Mouse (Mus musculus) limb, embryonic 10.5 days (tissue): Measurements from ENCODE around the gene Vps36. TPM values are rescaled to one million over a fixed set of nuclear protein-coding genes. Genes with fewer than 3 reads are reported as not detected.

ENCODE experiments used
- DNase-seq: peaks from one replicate; pipeline ENCODE4 v3.0.0-alpha.2; 2017; ENCODE audit warnings: low spot score
- H3K27ac ChIP-seq: fragments of 300-500 bp; sonication (generic); 2 replicates; pipeline ENCODE4 v1.5.1; 2016; ENCODE audit warnings: mild to moderate bottlenecking
- H3K27me3 ChIP-seq: fragments of 300-500 bp; sonication (generic); 2 replicates; pipeline ENCODE4 v1.6.1; 2016; ENCODE audit warnings: low read depth, mild to moderate bottlenecking; ENCODE audit not compliant: poor library complexity, severe bottlenecking
- H3K36me3 ChIP-seq: fragments of 300-500 bp; sonication (generic); 2 replicates; pipeline ENCODE4 v1.6.1; 2016; ENCODE audit warnings: mild to moderate bottlenecking, moderate library complexity
- H3K4me1 ChIP-seq: fragments of 300-500 bp; sonication (generic); 2 replicates; pipeline ENCODE4 v1.6.1; 2016
- H3K4me3 ChIP-seq: fragments of 300-500 bp; sonication (generic); 2 replicates; pipeline ENCODE4 v1.5.1; 2016; ENCODE audit warnings: mild to moderate bottlenecking, moderate library complexity
- H3K9me3 ChIP-seq: fragments of 300-500 bp; sonication (generic); replicated peaks from 2 replicates; pipeline ENCODE4 v1.6.1; 2016; ENCODE audit warnings: mild to moderate bottlenecking
- WGBS: fragments of 180-500 bp; shearing (Covaris S2); methylation state at CpG from one replicate; pipeline ENCODE4 v1.1.7; 2016; 5-methylcytosine and 5-hydroxymethylcytosine counted together
- polyA plus RNA-seq: library from polyadenylated mRNA; unstranded; fragments of >200 nt; fragmentation: Nextera tagmentation; extraction: Ambion mirVana; gene quantifications from 2 replicates; pipeline ENCODE4 v1.2.1, GENCODE M21; 2016

Vps36 gene
- polyA plus RNA-seq, 1 experiment from 2014 or later, result 38.6 TPM

- Histone ChIP-seq H3K36me3 (peaks cover 60% of the 10 kb centered on the region), H3K27me3 (no peaks in the 10 kb centered on the region)
Observed at GRCm38 (mm10) chr8:22169167-22169566, 23.4 kb upstream of the Vps36 start.

GRCm38 (mm10) chr8:22175966-22176365 is 16.6 kb upstream of the Vps36 start:
- Histone ChIP-seq H3K9me3 (no peaks in the 10 kb centered on the region), H3K36me3 (peaks cover 72% of the 10 kb centered on the region), H3K4me1 (no peaks in the 10 kb centered on the region), H3K27ac (no peak overlapping the region), H3K27me3 (no peaks in the 10 kb centered on the region), H3K4me3 (no peak overlapping the region)
- no peak for DNase-seq
- 99% methylated on average over 7 of the region's 7 CpGs for WGBS

More at GRCm38 (mm10) chr8:22169167-22169566, 23.4 kb upstream of the Vps36 start:
- Histone ChIP-seq H3K4me1 (peaks cover 14% of the 10 kb centered on the region), H3K27ac (no peak overlapping the region), H3K9me3 (no peaks in the 10 kb centered on the region), H3K4me3 (no peak overlapping the region)
- DNase-seq, result no peak
- 94% methylated on average over 5 of the region's 5 CpGs for WGBS

GRCm38 (mm10) chr8:22184884-22185283 is 7.7 kb upstream of the Vps36 start:
- 0% methylated on average over 3 of the region's 3 CpGs for WGBS
- Histone ChIP-seq H3K4me3 (peak overlapping the region; percentile 83), H3K4me1 (peaks cover 14% of the 10 kb centered on the region), H3K36me3 (peaks cover 4% of the 10 kb centered on the region; the same call in 1 of the 2 replicates), H3K27ac (peak overlapping the region; percentile 97), H3K27me3 (no peaks in the 10 kb centered on the region), H3K9me3 (no peaks in the 10 kb centered on the region)
- no peak for DNase-seq

GRCm38 (mm10) chr8:22185431-22186397 is 6.9 kb upstream of the Vps36 start, which contains the start of gene Ckap2:
TSS of gene Ckap2 (minus strand) at chr8:22185819.
- peaks cover 14% of the 10 kb centered on the region for H3K4me1 ChIP-seq
- no peaks in the 10 kb centered on the region for H3K27me3 ChIP-seq
- WGBS, result 4% methylated on average over 63 of the region's 63 CpGs

GRCm38 (mm10) chr8:22193432-22194010 is 912 bp downstream of the Vps36 start:
- Histone ChIP-seq H3K4me1 (peaks cover 12% of the 10 kb centered on the region), H3K9me3 (no peaks in the 10 kb centered on the region), H3K36me3 (0 out of 2 replicates have a peak, but pooled peaks cover 5% of the 10 kb centered on the region), H3K4me3 (peak overlapping the region; percentile 84), H3K27ac (peak overlapping the region; percentile 98), H3K27me3 (no peaks in the 10 kb centered on the region)
- 15% methylated on average over 12 of the region's 12 CpGs for WGBS
- DNase-seq, result no peak

More at GRCm38 (mm10) chr8:22185431-22186397, 6.9 kb upstream of the Vps36 start, which contains the start of gene Ckap2:
- H3K36me3 ChIP-seq, result no peaks in the 10 kb centered on the region
- H3K4me3 ChIP-seq, result peak within 1 kb of the TSS; percentile 83
- H3K27ac ChIP-seq, result peak within 1 kb of the TSS; percentile 97
- H3K9me3 ChIP-seq, result no peaks in the 10 kb centered on the region
- DNase-seq, result peak; percentile 96

GRCm38 (mm10) chr8:22197914-22198313 is 5.3 kb downstream of the Vps36 start:
- 92% methylated on average over 6 of the region's 6 CpGs for WGBS
- H3K4me1 ChIP-seq, result peaks cover 12% of the 10 kb centered on the region
- H3K36me3 ChIP-seq, result peaks cover 37% of the 10 kb centered on the region
- no peak overlapping the region for H3K4me3 ChIP-seq
- no peak for DNase-seq
- H3K27ac ChIP-seq, result no peak overlapping the region
- no peaks in the 10 kb centered on the region for H3K27me3 ChIP-seq
- no peaks in the 10 kb centered on the region for H3K9me3 ChIP-seq

GRCm38 (mm10) chr8:22199481-22199880 is 6.9 kb downstream of the Vps36 start:
- peaks cover 2% of the 10 kb centered on the region; the same call in 1 of the 2 replicates for H3K4me1 ChIP-seq
- no peak for DNase-seq
- 96% methylated on average over 8 of the region's 8 CpGs for WGBS

GRCm38 (mm10) chr8:22207535-22207934 is 14.9 kb downstream of the Vps36 start:
- Histone ChIP-seq H3K27me3 (no peaks in the 10 kb centered on the region), H3K27ac (no peak overlapping the region), H3K4me1 (no peaks in the 10 kb centered on the region), H3K4me3 (no peak overlapping the region), H3K9me3 (no peaks in the 10 kb centered on the region), H3K36me3 (peaks cover 54% of the 10 kb centered on the region)
- DNase-seq, result no peak
- WGBS, result 82% methylated on average over 4 of the region's 4 CpGs

More at GRCm38 (mm10) chr8:22199481-22199880, 6.9 kb downstream of the Vps36 start:
- no peaks in the 10 kb centered on the region for H3K9me3 ChIP-seq
- no peaks in the 10 kb centered on the region for H3K27me3 ChIP-seq
- H3K27ac ChIP-seq, result no peak overlapping the region
- peaks cover 40% of the 10 kb centered on the region for H3K36me3 ChIP-seq
- H3K4me3 ChIP-seq, result no peak overlapping the region

- WGBS, result 59% methylated on average over 5 of the region's 5 CpGs
- Histone ChIP-seq H3K27ac (no peak overlapping the region), H3K9me3 (no peaks in the 10 kb centered on the region), H3K36me3 (peaks cover 58% of the 10 kb centered on the region), H3K4me3 (no peak overlapping the region), H3K27me3 (no peaks in the 10 kb centered on the region), H3K4me1 (no peaks in the 10 kb centered on the region)
- no peak for DNase-seq
Observed at GRCm38 (mm10) chr8:22209012-22209411, 16.4 kb downstream of the Vps36 start.

GRCm38 (mm10) chr8:22214826-22215225 is 22.2 kb downstream of the Vps36 start:
- Histone ChIP-seq H3K9me3 (no peaks in the 10 kb centered on the region), H3K27ac (no peak overlapping the region), H3K4me1 (no peaks in the 10 kb centered on the region), H3K36me3 (peaks cover 84% of the 10 kb centered on the region), H3K4me3 (no peak overlapping the region), H3K27me3 (no peaks in the 10 kb centered on the region)
- DNase-seq, result no peak
- 97% methylated on average over 10 of the region's 10 CpGs for WGBS

- peaks cover 28% of the 10 kb centered on the region for H3K27me3 ChIP-seq
- no peaks in the 10 kb centered on the region for H3K9me3 ChIP-seq
- no peak overlapping the region for H3K4me3 ChIP-seq
- peaks cover 18% of the 10 kb centered on the region for H3K36me3 ChIP-seq
- peaks cover 5% of the 10 kb centered on the region for H3K4me1 ChIP-seq
- 68% methylated on average over 8 of the region's 8 CpGs for WGBS
- no peak overlapping the region for H3K27ac ChIP-seq
- DNase-seq, result no peak
Observed at GRCm38 (mm10) chr8:22226361-22226760, 33.8 kb downstream of the Vps36 start.

GRCm38 (mm10) chr8:22227061-22227877 is 34.7 kb downstream of the Vps36 start, which contains the start of gene Thsd1:
TSS of gene Thsd1 (plus strand) at chr8:22227313.
- H3K27me3 ChIP-seq, result peaks cover 28% of the 10 kb centered on the region
- H3K4me1 ChIP-seq, result peaks cover 5% of the 10 kb centered on the region
- DNase-seq, result peak; percentile 72
- WGBS, result under 1% methylated on average over 39 of the region's 39 CpGs
- H3K36me3 ChIP-seq, result peaks cover 13% of the 10 kb centered on the region
- H3K27ac ChIP-seq, result peak within 1 kb of the TSS; percentile 37; the same call in 1 of the 2 replicates
- H3K4me3 ChIP-seq, result peak within 1 kb of the TSS; percentile 64
- H3K9me3 ChIP-seq, result no peaks in the 10 kb centered on the region
